Mouse (Mus musculus): ENCODE results near the gene Rhobtb1. TPM values are rescaled to one million over a fixed set of nuclear protein-coding genes. Genes with fewer than 3 reads are reported as not detected.

The Rhobtb1 gene
- total RNA-seq, 1 experiment = 2.7 TPM

GRCm38 (mm10) chr10:69225471-69225870, 74.2 kb downstream of the Rhobtb1 start:
- in situ Hi-C loops (cut with MboI; ENCODE audit: low sequenced_read_pairs in 2 of 2, unreplicated experiment in 2 of 2) = no loop called here
- TF ChIP-seq MAFK (IDR thresholded peaks at IDR 0.05; ENCODE audit: insufficient read depth, low read depth, low read length) (no peak), ZC3H11A (IDR thresholded peaks at IDR 0.05; ENCODE audit: borderline replicate concordance, low read depth, low read length) (no peak), ZNF384 (IDR thresholded peaks at IDR 0.05; ENCODE audit: low read depth, low read length) (no peak), HCFC1 (IDR thresholded peaks at IDR 0.05; ENCODE audit: borderline replicate concordance, insufficient read depth, low read length) (no peak), CHD2 (IDR thresholded peaks at IDR 0.05; ENCODE audit: low read depth, low read length) (no peak)
- H3K27ac ChIP-seq (ENCODE audit: insufficient read depth, low read depth, low read length, poor library complexity, severe bottlenecking) = no peak overlapping the region
- no peak overlapping the region for H3K9ac ChIP-seq (ENCODE audit: insufficient read depth, low read depth, low read length, poor library complexity, severe bottlenecking)
- H3K36me3 ChIP-seq (ENCODE audit: control insufficient read depth, insufficient read depth, low read length, poor library complexity, severe bottlenecking) = no peaks in the 10 kb centered on the region
- DNase-seq (ENCODE audit: low read depth, low spot score) = no peak
- H3K9me3 ChIP-seq (ENCODE audit: control insufficient read depth, insufficient read depth, low read depth, low read length) = no peaks in the 10 kb centered on the region
- H3K4me3 ChIP-seq (ENCODE audit: insufficient read depth in 1 of 2, low read depth in 1 of 2, low read length in 2 of 2, poor library complexity in 1 of 2, severe bottlenecking in 1 of 2) = no peak overlapping the region
- no peaks in the 10 kb centered on the region for H3K4me1 ChIP-seq (ENCODE audit: control insufficient read depth in 2 of 2, insufficient read depth in 2 of 2, low read length in 2 of 2, poor library complexity in 1 of 2)

DNA sequence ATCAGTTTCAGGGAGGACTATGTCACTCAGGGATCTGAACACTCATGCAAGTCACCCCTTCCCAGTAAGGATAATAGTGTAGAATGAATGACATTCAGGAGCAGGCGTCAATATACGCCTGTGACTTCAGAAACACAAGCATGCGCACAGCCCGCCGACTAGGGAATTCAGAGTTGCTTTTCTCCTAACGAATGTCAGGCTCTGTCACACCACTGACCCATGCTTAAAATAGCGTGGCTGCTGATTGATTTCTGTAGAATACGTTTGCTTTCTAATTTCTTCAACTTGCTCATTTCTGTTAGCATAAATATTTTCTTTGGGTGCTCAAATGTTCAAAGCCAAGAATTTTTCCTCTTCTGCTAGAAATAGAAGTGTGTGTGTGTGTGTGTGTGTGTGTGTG, 74.7 kb downstream of the Rhobtb1 start:
- in situ Hi-C loops (cut with MboI; ENCODE audit: low sequenced_read_pairs in 2 of 2, unreplicated experiment in 2 of 2) = no loop called here
- no peaks in the 10 kb centered on the region for H3K9me3 ChIP-seq (ENCODE audit: control insufficient read depth, insufficient read depth, low read depth, low read length)
- DNase-seq (ENCODE audit: low read depth, low spot score) = no peak
- no peak overlapping the region for H3K4me3 ChIP-seq (ENCODE audit: insufficient read depth in 1 of 2, low read depth in 1 of 2, low read length in 2 of 2, poor library complexity in 1 of 2, severe bottlenecking in 1 of 2)
- H3K9ac ChIP-seq (ENCODE audit: insufficient read depth, low read depth, low read length, poor library complexity, severe bottlenecking) = no peak overlapping the region
- H3K36me3 ChIP-seq (ENCODE audit: control insufficient read depth, insufficient read depth, low read length, poor library complexity, severe bottlenecking) = no peaks in the 10 kb centered on the region
- H3K4me1 ChIP-seq (ENCODE audit: control insufficient read depth in 2 of 2, insufficient read depth in 2 of 2, low read length in 2 of 2, poor library complexity in 1 of 2) = no peaks in the 10 kb centered on the region
- no peak overlapping the region for H3K27ac ChIP-seq (ENCODE audit: insufficient read depth, low read depth, low read length, poor library complexity, severe bottlenecking)
- no peak for TF ChIP-seq ZNF384 (IDR thresholded peaks at IDR 0.05; ENCODE audit: low read depth, low read length)
- TF ChIP-seq HCFC1 (IDR thresholded peaks at IDR 0.05; ENCODE audit: borderline replicate concordance, insufficient read depth, low read length) = no peak
- no peak for TF ChIP-seq MAFK (IDR thresholded peaks at IDR 0.05; ENCODE audit: insufficient read depth, low read depth, low read length)

GRCm38 (mm10) chr10:69237185-69237584, 86.0 kb downstream of the Rhobtb1 start:
- no peaks in the 10 kb centered on the region for H3K36me3 ChIP-seq (ENCODE audit: control insufficient read depth, insufficient read depth, low read length, poor library complexity, severe bottlenecking)
- TF ChIP-seq CHD2 (IDR thresholded peaks at IDR 0.05; ENCODE audit: low read depth, low read length) (no peak), MAFK (IDR thresholded peaks at IDR 0.05; ENCODE audit: insufficient read depth, low read depth, low read length) (no peak), ZC3H11A (IDR thresholded peaks at IDR 0.05; ENCODE audit: borderline replicate concordance, low read depth, low read length) (no peak), HCFC1 (IDR thresholded peaks at IDR 0.05; ENCODE audit: borderline replicate concordance, insufficient read depth, low read length) (no peak), ZNF384 (IDR thresholded peaks at IDR 0.05; ENCODE audit: low read depth, low read length) (no peak)
- DNase-seq (ENCODE audit: low read depth, low spot score) = no peak
- H3K9ac ChIP-seq (ENCODE audit: insufficient read depth, low read depth, low read length, poor library complexity, severe bottlenecking) = no peak overlapping the region
- no peak overlapping the region for H3K4me3 ChIP-seq (ENCODE audit: insufficient read depth in 1 of 2, low read depth in 1 of 2, low read length in 2 of 2, poor library complexity in 1 of 2, severe bottlenecking in 1 of 2)
- H3K27ac ChIP-seq (ENCODE audit: insufficient read depth, low read depth, low read length, poor library complexity, severe bottlenecking) = no peak overlapping the region
- no peaks in the 10 kb centered on the region for H3K9me3 ChIP-seq (ENCODE audit: control insufficient read depth, insufficient read depth, low read depth, low read length)
- in situ Hi-C loops (cut with MboI; ENCODE audit: low sequenced_read_pairs in 2 of 2, unreplicated experiment in 2 of 2) = no loop called here
- H3K4me1 ChIP-seq (ENCODE audit: control insufficient read depth in 2 of 2, insufficient read depth in 2 of 2, low read length in 2 of 2, poor library complexity in 1 of 2) = no peaks in the 10 kb centered on the region

DNA sequence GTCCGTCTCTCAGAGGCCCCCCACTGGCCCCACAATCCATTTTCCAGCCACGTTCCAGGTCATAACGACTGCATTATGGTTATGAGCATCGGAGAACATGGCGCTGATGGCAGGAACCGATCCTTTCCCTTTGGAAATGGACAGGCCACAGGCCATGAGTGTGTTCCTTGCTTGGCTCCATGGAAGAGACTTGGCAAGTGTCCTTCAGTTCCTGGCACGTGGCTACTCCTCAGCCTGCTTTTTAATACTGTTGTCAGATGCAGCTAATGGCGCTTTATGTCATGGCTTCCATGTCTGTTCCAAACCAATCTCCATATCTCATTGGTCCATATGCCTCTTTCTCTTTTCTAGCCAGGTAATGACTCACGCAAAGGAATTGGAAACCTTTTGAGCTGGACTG, 86.5 kb downstream of the Rhobtb1 start:
- no peaks in the 10 kb centered on the region for H3K9me3 ChIP-seq (ENCODE audit: control insufficient read depth, insufficient read depth, low read depth, low read length)
- no peak for DNase-seq (ENCODE audit: low read depth, low spot score)
- in situ Hi-C loops (cut with MboI; ENCODE audit: low sequenced_read_pairs in 2 of 2, unreplicated experiment in 2 of 2) = no loop called here
- TF ChIP-seq CHD2 (IDR thresholded peaks at IDR 0.05; ENCODE audit: low read depth, low read length) (no peak), HCFC1 (IDR thresholded peaks at IDR 0.05; ENCODE audit: borderline replicate concordance, insufficient read depth, low read length) (no peak), ZC3H11A (IDR thresholded peaks at IDR 0.05; ENCODE audit: borderline replicate concordance, low read depth, low read length) (no peak), MAFK (IDR thresholded peaks at IDR 0.05; ENCODE audit: insufficient read depth, low read depth, low read length) (no peak), ZNF384 (IDR thresholded peaks at IDR 0.05; ENCODE audit: low read depth, low read length) (no peak)
- no peaks in the 10 kb centered on the region for H3K36me3 ChIP-seq (ENCODE audit: control insufficient read depth, insufficient read depth, low read length, poor library complexity, severe bottlenecking)
- H3K4me3 ChIP-seq (ENCODE audit: insufficient read depth in 1 of 2, low read depth in 1 of 2, low read length in 2 of 2, poor library complexity in 1 of 2, severe bottlenecking in 1 of 2) = no peak overlapping the region
- no peak overlapping the region for H3K27ac ChIP-seq (ENCODE audit: insufficient read depth, low read depth, low read length, poor library complexity, severe bottlenecking)
- no peaks in the 10 kb centered on the region for H3K4me1 ChIP-seq (ENCODE audit: control insufficient read depth in 2 of 2, insufficient read depth in 2 of 2, low read length in 2 of 2, poor library complexity in 1 of 2)
- H3K9ac ChIP-seq (ENCODE audit: insufficient read depth, low read depth, low read length, poor library complexity, severe bottlenecking) = no peak overlapping the region

GRCm38 (mm10) chr10:69238311-69238710, 87.1 kb downstream of the Rhobtb1 start:
- TF ChIP-seq ZNF384 (IDR thresholded peaks at IDR 0.05; ENCODE audit: low read depth, low read length) (no peak), HCFC1 (IDR thresholded peaks at IDR 0.05; ENCODE audit: borderline replicate concordance, insufficient read depth, low read length) (no peak), MAFK (IDR thresholded peaks at IDR 0.05; ENCODE audit: insufficient read depth, low read depth, low read length) (no peak), ZC3H11A (IDR thresholded peaks at IDR 0.05; ENCODE audit: borderline replicate concordance, low read depth, low read length) (no peak), CHD2 (IDR thresholded peaks at IDR 0.05; ENCODE audit: low read depth, low read length) (no peak)
- H3K4me1 ChIP-seq (ENCODE audit: control insufficient read depth in 2 of 2, insufficient read depth in 2 of 2, low read length in 2 of 2, poor library complexity in 1 of 2) = no peaks in the 10 kb centered on the region
- no peak overlapping the region for H3K9ac ChIP-seq (ENCODE audit: insufficient read depth, low read depth, low read length, poor library complexity, severe bottlenecking)
- in situ Hi-C loops (cut with MboI; ENCODE audit: low sequenced_read_pairs in 2 of 2, unreplicated experiment in 2 of 2) = no loop called here
- no peak overlapping the region for H3K4me3 ChIP-seq (ENCODE audit: insufficient read depth in 1 of 2, low read depth in 1 of 2, low read length in 2 of 2, poor library complexity in 1 of 2, severe bottlenecking in 1 of 2)
- no peaks in the 10 kb centered on the region for H3K9me3 ChIP-seq (ENCODE audit: control insufficient read depth, insufficient read depth, low read depth, low read length)
- DNase-seq (ENCODE audit: low read depth, low spot score) = no peak
- H3K36me3 ChIP-seq (ENCODE audit: control insufficient read depth, insufficient read depth, low read length, poor library complexity, severe bottlenecking) = no peaks in the 10 kb centered on the region
- no peak overlapping the region for H3K27ac ChIP-seq (ENCODE audit: insufficient read depth, low read depth, low read length, poor library complexity, severe bottlenecking)

All from ES-E14 (cell line).